Mouse (Mus musculus): ENCODE measurements at regions not wholly inside any gene's neighbourhood (a gene's known extent, or its start where the extent isn't known, plus 50 kb on each side); places are given as distances from the start of the nearest gene placed in this dataset.

DNA sequence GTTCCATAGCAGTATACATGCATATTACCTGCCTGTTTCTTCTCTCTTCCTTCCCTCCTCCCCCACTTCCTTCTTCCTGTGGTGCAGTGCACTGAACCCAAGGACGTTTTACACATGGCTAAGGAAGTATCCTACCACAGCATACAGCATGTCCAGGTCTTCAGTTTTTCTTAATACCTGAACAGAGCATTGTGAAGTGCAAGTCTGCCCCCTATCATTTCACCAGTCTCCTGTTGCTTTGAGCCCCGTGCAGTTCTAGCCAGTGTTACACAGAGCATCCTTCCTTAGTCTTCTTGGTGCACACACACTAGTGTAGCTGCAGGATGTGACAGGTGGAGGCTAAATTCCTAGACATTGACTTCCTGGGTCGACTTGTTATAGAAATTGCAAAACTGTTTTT, 53.7 kb upstream of the Foxb1 start:
- no peak for DNase-seq

DNA sequence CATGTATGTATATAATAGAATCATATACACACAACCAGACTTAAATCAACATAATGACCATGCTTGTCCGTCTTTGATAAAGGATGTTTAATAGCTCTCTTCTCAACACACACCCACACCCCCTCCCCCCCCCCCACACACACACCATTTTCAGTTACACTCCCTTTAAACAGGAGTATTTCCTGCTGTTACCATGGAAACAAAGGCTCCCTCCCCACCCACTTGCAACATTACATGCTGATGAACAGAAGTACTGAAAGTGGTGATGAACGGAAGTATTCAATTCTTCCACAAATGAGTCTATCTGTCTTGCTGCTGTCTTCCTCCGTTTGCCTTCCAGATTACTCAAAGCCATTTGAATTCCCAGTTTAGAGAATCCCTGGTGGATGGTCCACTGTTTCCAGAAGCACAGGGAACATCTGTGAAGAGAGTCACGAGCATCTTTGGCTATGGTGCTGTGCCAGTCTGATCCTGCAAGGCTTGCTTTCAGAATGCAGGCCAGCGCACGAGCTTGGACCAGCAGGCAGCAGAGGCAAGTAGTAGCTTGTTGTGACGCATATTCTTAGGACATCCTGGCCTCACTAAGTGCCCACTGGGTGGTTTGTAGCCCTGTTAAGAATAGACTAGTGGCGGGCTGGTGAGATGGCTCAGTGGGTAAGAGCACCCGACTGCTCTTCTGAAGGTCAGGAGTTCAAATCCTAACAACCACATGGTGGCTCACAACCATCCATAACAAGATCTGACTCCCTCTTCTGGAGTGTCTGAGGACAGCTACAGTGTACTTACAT, 62.6 kb upstream of the Foxb1 start:
- DNase-seq = no peak

DNA sequence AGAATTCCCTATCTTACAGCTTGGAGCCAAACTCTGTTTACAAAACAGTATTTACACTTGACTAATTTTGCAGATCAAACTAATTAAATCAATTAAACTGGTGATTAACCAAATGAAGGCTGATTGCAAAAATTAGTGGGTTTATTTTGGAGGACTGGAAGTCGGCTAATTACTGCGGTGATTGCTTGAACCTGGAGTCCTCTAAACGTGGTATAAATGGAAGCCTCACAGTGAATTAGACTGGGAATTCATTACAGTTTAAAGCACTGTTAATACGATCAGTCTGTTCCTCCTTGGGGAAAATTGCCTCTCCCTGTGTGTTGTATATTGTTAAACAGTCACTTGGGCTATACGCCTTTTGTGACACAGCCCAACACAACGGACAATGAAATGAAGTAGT, 67.7 kb upstream of the Foxb1 start:
- no peak for DNase-seq

DNA sequence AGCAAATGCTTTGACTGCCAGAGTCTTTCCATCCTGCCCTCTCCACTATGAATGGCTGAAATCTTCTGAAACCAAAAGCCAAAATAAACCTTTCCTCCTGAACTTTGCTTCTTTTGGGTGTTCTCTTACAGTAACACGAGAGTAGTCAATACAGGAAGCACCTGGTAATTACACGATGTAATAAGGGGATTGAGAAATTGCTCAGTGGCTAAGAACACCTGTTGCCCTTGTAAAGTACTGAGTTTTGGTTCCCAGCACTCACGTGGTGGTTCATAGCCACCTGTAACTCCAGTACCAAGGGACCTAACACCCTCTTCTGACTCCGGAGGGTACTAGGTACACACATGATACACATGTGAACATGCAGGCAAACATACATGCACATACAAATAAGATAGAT, 74.7 kb upstream of the Foxb1 start:
- DNase-seq = no peak

DNA sequence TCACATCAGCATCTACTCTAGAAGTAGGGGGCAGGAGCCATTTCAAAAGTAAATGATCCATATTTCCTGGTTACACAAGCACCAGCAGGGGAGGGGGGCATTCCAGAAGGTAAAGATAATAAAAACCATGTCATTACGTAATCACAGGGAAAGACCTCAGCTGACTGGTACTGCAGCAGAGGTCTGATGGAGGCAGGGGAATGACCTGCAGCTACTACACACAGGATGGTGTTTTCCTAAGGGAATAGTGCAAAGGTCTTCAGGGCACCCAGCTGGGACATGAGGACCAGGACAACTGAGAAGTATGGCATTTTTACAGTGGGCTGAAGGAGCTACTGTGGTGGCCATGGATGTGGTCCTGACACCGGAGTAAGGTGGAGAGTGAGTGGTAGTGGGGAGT, 78.5 kb upstream of the Foxb1 start:
- DNase-seq = no peak

DNA sequence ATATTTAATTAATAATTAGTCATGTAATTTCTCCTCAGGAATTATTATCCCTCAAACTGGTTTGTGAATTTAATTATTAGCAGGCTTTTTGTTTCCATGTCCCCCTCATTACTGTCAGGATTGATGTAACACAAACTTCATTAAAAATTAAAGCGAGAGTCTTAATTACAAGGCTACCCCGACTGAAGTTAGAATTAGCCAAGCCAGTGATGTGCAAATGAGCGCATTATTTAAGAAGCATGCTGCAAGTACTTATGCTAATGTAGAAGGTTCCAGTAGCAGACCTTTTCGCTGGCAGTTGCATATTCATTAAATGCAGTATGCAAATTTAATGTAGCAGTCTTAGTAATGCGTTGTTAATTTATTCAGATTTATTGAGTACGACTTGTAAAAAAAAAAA, 84.0 kb upstream of the Foxb1 start:
- no peak for DNase-seq

DNA sequence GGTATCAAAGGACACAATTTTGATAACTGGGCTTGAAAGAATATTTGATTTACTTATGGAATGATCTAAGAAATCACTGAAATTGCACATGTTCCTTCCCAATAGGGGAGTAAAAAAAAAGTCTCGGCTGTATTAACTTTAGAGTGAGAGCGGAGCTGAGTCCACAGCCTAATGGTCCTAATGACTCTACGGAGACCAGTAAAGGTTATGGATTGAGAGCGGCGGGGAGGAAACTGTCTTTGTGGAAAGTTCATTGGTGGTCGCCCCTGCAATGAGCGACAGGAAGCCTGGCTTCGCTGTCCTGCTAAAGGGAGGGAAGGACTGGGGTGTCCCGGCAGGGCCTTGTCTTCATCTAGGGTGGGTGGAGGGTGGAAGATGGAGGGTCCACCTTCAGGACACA, 84.5 kb upstream of the Foxb1 start:
- DNase-seq = no peak

DNA sequence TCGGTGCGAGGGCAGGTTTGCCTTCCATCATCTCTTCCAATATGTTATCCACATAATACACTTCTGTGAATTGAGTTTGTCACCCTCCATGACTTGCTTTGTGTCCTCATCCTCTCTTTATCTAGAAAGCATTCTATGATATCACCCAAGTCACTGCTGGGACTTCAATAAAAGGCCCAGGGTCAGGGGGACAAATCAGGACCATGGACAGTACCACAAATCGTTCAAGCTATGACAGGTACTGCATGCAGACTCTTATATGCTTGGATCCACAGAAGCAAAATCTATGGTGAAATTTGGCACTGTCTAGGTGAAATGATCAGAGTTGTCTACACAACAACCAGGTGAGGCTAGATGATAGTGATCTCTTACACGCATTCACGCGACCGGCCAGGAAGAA, 95.9 kb upstream of the Foxb1 start:
- DNase-seq = peak in 1 of 2 experiments; percentile 4

DNA sequence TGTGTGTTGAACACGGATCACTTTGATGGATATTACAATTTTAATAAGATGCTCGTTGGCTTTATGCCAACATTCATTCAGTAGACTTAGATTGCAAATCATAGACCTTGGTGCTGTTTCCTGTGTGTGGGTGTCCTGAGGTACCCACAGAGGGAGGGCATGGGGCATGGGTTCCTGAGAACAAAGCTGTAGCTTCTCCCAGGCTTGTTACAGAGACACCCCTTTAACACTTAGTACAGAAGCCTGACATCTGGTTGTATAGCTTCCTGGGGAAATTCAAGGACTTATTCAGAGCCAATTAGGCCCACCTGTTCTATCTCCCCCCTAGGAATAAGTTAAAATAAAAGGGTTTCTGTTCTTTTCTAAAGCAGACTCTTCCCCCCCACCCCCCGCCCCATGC, 97.9 kb upstream of the Foxb1 start:
- DNase-seq = no peak

DNA sequence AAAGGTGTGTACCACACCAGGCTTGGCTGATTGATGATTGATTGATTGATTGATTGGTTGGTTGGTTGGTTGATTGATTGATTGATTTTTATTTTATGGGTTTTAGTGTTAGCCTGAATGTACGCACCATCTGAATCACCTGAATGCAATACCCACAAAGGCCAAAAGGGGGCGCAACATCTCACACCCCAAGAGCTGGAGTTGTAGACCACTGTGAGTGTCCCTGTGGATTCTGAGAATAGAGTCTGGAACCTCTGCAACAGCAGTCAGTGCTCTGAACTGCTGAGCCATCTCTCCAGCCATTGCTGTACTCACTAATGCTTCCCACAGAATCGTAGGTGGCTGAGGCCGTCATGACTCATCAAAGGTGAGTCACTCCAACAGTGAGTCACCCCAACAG, 109.4 kb upstream of the Foxb1 start:
- peak; percentile 26 to 36 for DNase-seq

DNA sequence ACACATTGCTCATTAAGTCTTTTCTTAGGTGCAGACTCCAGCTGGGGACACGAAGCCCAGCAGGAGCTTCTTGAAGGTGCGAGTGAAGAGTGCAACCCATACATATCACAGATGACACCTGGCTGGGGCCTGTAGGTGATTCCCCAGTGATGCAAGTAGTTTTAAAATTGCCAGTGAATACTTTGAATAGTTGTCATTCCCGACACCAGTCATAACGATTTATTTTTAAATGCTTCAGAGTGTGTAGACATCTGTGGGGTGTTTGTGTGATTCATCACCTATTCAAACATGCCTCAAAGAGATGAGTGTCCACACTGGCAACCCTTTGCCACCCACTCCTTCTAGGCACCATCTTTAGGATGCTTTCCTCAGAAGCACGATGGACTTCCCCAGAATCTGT, 102.9 kb upstream of the Bnip2 start:
- DNase-seq = no peak

DNA sequence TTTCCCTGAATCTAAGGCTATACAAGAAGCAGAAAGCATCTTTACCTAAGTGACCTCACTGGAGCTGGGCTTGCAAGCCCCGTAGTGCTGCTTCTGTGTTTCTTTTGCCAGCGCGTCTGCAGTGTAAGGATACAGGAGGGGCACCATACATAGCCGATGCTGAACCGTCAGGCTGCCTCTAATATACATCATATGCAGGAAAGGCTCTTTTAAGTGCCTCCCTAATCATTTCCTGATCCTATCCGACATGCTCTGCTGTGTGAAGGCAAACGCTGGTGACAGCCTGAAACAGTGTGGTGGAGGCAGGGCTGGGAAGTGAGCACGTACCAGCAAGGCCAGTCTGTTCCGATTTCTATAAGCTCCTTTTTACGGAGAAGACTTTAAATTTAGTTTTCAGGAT, 91.2 kb upstream of the Bnip2 start:
- DNase-seq = no peak

DNA sequence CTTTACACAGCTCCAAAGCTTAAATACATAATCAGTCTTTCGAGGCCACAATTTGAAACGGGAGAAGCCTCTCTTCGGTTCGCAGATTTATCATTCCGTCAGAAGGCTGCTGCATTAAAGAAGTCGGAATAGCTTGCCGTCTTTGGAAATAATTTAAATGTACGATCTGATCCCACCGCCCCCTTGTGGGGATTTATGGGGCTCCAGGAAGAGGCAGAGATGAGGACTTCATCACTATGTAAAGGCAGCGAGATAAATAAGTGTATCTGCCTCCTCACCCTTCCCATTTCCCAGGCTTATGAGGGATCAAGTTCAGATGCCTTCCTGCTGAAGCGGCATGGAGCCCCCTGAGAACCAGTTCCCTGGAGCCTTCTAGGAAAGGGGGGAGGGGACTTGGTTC, 89.9 kb upstream of the Bnip2 start:
- no peak for DNase-seq

DNA sequence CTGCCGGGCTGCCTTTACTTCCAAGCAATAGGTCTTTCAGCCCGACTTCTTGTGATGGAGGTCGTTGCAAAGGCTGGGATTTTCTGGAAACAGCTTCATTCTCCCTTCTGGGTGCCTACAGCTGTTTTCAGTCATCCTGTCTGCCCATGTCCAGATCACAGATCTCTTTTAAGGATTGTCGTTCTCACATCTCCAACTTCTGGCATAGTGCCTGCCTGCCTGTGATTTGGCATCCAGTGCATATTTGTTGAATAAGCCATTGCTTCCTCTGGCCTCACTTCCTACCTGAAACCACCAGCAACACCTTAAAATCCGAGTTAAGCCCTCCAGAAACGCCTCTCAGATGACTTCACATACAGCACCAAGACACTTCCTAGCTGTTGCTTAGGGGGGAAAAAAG, 88.4 kb upstream of the Bnip2 start:
- no peak for DNase-seq

DNA sequence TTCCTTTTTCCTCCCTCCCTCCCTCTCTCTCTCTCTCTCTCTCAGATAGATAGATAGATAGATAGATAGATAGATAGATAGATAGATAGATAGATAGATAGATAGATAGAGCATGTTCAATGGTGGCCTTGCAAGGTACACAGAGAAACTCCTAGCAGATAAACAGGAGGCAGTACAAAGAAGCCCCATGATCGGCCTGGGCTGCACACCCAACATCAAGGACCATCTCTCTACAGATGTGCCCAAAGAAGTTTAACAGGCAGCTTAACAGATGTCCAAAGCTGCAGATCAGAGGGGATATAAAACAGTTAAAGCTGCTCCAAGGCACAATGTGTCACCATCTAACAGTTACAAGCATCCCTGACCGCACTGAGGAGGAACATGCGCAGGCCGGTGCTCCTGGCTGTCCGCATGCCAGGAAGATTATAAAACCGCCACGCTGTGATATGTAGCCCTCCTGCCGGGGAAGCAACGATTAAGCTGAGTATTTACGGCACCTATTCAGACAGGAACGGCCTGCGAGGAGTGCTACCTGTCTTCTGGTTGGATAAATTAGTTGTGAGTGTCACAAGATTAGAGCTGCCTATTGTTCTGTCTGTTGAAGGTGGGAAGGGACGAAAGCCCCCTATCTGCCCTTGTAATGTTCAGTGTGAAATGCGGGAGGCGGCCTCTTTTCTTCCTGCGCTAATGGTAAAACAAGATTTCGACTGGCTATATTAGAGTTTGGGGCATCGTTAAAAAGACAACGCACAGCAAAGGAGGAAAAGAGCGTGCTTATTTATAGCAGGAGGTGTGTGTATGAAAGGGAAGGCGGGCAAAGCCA, 81.9 kb upstream of the Bnip2 start:
- DNase-seq = no peak

DNA sequence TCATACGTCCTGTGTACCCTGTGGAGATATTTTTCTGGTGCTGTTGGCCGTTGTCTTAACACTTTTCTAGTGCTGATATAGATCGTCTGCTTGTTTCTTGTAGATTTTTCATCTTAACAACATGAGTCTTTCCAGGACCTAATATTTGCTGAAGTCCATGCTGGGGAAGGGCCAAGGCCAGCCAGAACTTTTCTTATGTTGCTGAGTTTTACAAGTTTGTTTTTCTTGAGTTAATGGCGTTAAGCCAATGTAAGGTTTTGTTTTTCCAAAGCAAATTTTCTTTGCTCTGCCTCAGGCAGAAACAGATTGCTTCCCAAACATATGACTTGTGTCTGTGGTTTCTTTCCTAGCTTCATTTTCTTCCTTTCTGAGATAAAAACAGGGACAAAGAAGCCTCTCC, 78.6 kb upstream of the Bnip2 start:
- DNase-seq = no peak

DNA sequence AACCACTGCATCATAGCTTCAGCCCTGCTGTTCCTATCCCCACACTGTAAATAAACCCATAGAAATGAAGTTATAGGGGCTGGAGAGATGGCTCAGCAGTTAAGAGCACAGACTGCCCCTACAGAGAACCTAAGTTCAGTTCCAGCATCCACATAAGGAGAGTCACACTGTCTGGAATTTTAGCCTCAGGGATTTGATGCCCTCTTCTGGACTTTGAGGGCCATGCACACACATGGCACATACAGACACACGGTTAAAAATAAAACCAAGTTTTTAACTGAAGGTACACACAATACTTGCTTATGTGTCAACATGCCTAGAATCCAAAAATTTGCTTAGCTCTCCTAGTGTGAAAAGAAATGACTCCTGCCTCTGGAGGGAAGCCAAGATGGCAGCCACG, 61.1 kb upstream of the Bnip2 start:
- DNase-seq = no peak

DNA sequence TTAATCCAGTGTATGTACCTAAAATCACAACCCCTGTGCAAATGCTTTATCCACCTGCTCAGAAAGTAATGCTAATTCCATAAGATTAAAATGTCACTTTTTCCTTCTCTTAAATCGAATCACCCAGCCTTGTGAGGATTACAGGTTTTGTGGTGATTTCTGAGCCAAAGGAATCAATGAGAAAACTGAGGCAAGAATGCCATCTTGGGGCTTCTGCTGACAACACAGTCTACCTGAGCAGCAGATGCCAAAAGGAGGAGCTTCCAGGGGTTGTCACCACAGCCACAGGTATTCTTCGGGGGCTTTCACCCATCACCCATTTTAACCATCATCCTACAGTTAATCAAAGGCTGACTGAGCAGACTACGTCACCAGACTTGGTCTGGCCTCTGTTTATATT, 51.4 kb upstream of the Bnip2 start:
- no peak for DNase-seq
